Mouse (Mus musculus): ENCODE results near the gene Guca2b. TPM values are rescaled to one million over a fixed set of nuclear protein-coding genes. Genes with fewer than 3 reads are reported as not detected.
"Not testable (repeated sequence)": the region's sequence is repeated elsewhere in the genome, so short reads cannot be mapped to it uniquely, and the experiment has no call there.

Gene Guca2b
- total RNA-seq, 2 experiments from 2014 or later, result not detected

GRCm38 (mm10) chr4:119662151-119662550, 3.4 kb upstream of the Guca2b start:
- no peak for DNase-seq (ENCODE audit: low spot score in 2 of 2)
- intact Hi-C loops (cut with DNase I), result loop anchor here (5.0 kb wide), 1 partner anchor 150 kb away; no protein-coding TSS in a partner anchor

- DNase-seq (ENCODE audit: low spot score in 2 of 2), result no peak
- intact Hi-C loops (cut with DNase I), result loop anchor here (5.0 kb wide), 1 partner anchor 152 kb away; no protein-coding TSS in a partner anchor
Observed at GRCm38 (mm10) chr4:119660007-119660406, 1.3 kb upstream of the Guca2b start.

- intact Hi-C loops (cut with DNase I), result no loop called here
- no peak for DNase-seq (ENCODE audit: low spot score in 2 of 2)
Observed at GRCm38 (mm10) chr4:119658246-119658645, 508 bp downstream of the Guca2b start.

DNA sequence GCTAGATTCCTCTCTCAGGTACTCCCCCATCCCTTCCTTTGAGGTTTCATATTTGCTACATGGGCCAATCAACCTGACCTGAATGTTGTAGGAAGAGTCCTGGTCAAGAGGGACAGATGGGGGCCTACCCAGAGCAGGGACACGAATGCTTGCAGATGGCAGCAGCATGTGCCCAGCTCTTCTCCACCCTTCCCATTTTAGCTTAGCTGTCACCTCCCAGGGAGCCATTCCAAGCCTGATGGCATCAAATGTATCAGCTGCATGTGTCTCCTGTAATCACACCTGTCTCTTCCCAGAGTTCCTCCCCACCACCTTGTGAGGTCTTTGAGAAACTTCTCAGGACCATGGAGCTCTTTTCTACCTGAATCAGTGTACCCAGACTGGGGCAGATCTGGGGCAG, 1.7 kb downstream of the Guca2b start:
- intact Hi-C loops (cut with DNase I), result no loop called here
- no peak for DNase-seq (ENCODE audit: low spot score in 2 of 2)

DNA sequence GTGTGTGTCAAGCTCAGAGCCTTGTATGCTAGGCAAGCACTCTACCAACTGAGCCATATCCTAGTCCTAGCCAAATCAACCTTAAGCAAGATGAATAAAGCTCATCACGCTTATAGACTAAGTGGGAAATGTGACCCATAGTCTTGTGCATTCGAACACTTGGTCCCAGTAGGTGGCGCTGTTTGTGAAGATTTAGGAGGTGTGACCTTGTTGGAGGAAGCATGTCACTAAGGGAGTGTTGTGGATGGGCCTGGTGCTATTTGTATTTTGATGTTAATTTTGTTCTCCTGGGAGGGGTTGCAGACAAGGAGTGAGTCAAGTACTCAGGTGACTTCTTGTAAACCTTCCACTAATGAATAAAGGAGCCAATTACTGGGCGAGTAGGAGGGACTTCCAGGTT, 16.1 kb downstream of the Guca2b start:
- no peak for DNase-seq (ENCODE audit: low spot score in 2 of 2)
- intact Hi-C loops (cut with DNase I), result no loop called here

DNA sequence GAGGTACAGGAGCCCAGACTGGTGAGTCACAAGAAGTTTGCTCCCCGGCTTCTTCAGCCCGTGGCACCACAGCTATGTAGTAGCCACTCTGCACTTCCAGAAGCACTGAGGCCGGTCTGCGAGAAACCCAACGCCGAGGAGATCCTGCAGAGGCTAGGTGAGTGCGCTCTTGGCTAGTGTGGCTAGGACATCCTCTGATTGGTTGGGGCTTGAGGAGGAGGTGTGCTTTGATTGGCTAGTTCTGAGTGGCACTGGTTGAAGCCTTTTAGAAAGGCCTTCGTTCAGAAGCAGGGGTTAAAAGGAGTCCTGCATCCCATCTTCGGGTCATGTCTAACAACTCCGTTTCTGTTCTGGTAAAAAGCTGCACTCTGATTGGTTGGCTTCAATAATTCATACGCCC, 20.1 kb downstream of the Guca2b start:
- no peak for DNase-seq (ENCODE audit: low spot score in 2 of 2)
- intact Hi-C loops (cut with DNase I), result loop anchor here (10.0 kb wide), 2 partner anchors 166 to 486 kb away; no protein-coding TSS in a partner anchor

DNA sequence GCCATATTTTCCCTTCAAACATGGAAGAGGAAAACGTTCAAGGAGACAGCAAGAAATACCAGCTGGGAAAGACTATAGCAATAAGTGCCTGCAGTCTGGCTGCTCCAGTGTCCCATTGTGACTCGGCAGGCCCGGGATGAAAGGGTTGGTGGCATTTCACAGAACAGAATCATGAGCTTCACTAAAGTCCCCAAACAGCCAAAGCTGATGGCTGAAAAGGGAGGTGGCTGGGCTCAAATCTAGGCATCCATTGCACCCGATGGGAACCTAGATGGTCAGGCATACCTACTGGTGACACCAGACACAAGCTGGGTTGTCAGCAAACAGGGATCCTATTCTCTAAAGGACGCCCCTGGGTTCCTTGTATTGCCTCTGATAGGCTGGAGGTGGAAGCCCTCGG, 20.8 kb downstream of the Guca2b start:
- DNase-seq (ENCODE audit: low spot score in 2 of 2), result no peak
- intact Hi-C loops (cut with DNase I), result loop anchor here (10.0 kb wide), 2 partner anchors 167 to 487 kb away; no protein-coding TSS in a partner anchor

DNA sequence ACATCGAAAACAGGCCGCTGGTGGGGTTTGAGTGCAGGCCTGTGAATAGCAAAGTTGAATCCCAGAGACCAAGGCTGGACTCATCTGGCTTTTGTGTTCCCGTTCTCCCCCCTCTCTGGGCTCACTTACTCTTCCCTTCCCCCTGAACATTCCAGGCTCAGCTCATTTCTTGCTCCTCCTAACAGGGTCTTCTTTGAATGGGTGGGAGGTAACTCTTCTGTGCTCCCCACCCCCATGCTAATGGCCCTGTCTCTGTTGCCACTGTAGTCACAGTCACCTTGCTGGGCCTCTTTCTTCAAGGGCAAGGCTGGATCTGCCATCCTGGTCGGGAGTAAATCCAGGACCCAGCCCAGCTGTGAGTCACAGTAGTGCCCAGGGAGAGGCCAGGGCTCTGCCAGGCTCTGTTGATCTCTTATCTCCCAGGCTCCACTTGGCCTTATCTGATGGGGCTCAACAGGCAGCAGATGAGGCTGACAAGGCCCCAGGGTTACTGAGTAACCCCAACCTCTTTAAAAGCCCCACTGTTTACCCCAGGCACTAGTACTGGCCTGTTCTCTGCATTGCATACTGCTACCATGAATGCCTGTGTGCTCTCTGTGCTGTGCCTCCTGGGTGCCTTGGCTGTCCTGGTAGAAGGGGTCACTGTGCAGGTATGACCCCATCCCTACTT, 21.4 kb downstream of the Guca2b start, which contains the start of gene Guca2a:
Gene Guca2a (plus strand): TSS at position 529 of the 670 bp plus-strand sequence.
- intact Hi-C loops (cut with DNase I), result loop anchor here (10.0 kb wide), 2 partner anchors 167 to 487 kb away; no protein-coding TSS in a partner anchor

DNA sequence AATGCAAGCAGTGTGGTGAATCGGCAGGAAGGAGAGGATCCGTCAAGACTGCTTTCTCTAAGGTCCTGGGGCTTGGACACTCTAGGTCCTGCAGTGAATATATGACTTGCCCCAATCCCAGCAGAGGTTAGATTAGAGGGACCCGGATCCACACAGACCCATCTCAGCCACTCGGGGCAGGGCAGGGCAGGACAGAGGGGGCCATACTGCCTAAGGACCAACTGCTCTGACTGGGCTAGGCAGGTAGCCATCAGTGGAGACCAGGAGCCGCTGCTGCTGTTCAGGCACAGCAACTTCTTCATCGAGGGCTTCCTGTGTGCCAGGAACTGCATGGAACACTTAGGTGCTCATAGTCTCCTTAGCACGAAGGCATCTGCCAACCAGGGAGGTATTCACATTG, 22.0 kb downstream of the Guca2b start:
- DNase-seq (ENCODE audit: low spot score in 2 of 2), result no peak
- intact Hi-C loops (cut with DNase I), result loop anchor here (10.0 kb wide), 2 partner anchors 168 to 488 kb away; no protein-coding TSS in a partner anchor

More for the DNA sequence above, 21.4 kb downstream of the Guca2b start, which contains the start of gene Guca2a:
- DNase-seq (ENCODE audit: low spot score in 2 of 2), result no peak

DNA sequence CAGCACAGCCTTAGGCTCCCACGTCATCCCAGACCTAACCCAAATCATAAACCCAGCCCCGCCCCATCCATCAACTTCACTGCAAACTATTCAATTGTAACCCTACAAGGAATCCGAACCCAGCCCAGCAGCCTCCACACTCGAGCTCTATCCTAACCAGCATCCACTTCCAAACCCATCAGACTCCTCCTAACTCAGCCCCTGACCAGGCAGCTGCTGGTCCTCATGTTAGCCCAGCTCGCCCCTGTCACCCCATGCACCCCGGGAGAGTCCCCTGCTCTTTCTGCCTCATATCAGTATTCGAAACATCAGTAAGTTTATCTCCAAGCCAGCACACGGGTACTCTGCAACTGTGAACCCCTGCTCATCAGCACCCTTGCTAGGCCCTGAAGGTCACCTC, 23.1 kb downstream of the Guca2b start:
- intact Hi-C loops (cut with DNase I), result loop anchor here (10.0 kb wide), 2 partner anchors 169 to 489 kb away; no protein-coding TSS in a partner anchor
- DNase-seq (ENCODE audit: low spot score in 2 of 2), result no peak

DNA sequence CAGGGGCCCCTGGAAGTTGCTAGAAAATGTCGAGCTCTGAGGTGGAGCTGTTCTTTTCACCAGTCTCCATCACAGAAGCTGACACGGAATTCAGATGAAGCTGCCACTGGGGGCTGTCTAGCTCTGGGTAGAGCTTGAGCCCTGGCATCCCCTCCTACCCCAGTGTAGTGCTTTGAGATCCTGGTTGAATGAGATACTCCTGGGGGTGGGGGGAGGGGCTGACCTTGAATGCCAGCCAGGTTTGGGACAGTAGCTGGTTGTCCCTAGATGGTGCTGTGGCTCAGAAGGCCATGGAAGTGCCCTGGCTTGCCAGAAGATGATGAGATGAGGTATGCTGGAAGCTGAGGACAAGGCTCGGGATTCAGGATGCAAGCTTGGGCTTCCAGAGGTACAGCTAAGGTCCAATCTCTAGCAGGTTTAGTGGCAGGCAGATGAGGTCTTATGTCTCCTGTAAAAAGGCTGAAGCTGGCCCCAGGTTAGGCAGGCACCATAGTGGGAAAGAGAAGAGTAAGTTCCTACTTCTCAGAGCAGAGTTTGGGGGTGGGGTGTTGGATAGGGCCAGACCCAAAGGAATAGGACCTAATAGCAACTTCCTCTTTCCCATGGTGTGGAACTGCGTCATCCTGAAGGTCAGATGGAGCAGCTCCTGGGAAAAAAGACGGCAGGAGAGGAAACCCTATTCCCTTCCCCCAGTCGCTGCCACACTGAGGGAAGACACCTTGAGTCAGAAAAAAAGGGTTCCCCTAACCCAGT, 23.7 kb downstream of the Guca2b start:
- DNase-seq (ENCODE audit: low spot score in 2 of 2), result no peak
- intact Hi-C loops (cut with DNase I), result loop anchor here (10.0 kb wide), 2 partner anchors 170 to 490 kb away; no protein-coding TSS in a partner anchor

DNA sequence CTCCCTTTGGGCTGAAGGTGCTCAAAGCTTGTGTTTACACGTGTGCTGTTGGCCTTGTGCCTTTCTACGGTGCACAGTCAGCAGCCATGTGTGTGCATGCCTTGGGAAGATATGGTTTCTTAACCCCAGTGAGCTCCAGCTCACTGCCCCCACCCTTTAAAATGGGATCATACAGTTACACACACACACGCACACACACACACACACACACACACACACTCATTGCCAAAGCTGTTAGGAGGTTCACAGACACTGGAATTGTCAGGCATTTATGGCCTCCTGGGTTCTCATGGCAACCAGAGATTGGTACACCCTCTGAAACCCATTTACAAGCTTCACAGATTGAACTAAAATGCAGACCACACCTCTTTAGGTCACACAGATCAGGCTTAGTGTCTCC, 24.8 kb downstream of the Guca2b start:
- no peak for DNase-seq (ENCODE audit: low spot score in 2 of 2)
- intact Hi-C loops (cut with DNase I), result loop anchor here (10.0 kb wide), 2 partner anchors 171 to 491 kb away; no protein-coding TSS in a partner anchor

GRCm38 (mm10) chr4:119633342-119633741, 25.4 kb downstream of the Guca2b start:
- no peak for DNase-seq (ENCODE audit: low spot score in 2 of 2)
- intact Hi-C loops (cut with DNase I), result loop anchor here (10.0 kb wide), 2 partner anchors 171 to 491 kb away; no protein-coding TSS in a partner anchor

GRCm38 (mm10) chr4:119632721-119633120, 26.0 kb downstream of the Guca2b start:
- intact Hi-C loops (cut with DNase I), result loop anchor here (10.0 kb wide), 2 partner anchors 172 to 492 kb away; no protein-coding TSS in a partner anchor
- no peak for DNase-seq (ENCODE audit: low spot score in 2 of 2)

DNA sequence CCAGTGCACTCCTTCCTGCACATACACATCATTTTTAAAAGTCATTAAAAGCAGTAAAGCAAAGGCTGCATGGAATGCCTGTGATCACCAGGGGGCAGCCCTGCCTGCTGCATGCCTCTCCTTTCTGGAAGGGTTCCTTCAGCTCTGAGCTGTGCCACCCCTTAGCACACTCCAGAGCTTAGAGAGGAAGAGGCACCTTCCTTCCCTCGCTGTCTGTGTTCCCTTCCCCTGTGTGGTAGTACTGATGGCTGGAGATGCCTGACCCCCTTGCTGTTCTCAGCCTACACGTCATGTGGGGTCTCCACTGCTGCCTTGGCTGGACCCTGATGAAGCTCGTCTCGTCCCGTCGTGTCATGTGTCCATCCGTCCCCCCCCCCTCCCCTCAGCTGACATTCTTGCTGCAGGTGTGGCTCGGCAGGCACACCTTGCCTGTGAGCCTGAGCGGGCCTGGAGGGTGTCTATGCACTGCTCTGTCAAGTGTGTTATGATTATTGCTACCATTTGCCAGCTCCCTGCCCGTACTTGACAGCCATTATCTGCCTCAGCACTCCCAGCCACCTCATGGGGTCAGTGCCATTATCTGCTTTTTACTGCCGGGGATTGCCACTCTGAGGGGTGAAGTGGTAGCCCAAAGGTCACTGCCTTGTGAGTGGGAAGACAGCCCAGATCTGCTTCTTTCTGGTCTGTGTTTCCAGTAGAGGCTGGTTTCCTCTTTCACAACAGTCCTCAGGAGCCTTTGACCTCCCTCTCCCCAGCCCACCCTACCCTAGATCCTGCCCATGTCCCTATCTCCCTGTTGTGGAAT, 27.4 kb downstream of the Guca2b start:
- peak; percentile 54 to 59 for DNase-seq (ENCODE audit: low spot score in 2 of 2)
- intact Hi-C loops (cut with DNase I), result loop anchor here (10.0 kb wide), 2 partner anchors 173 to 493 kb away; no protein-coding TSS in a partner anchor

DNA sequence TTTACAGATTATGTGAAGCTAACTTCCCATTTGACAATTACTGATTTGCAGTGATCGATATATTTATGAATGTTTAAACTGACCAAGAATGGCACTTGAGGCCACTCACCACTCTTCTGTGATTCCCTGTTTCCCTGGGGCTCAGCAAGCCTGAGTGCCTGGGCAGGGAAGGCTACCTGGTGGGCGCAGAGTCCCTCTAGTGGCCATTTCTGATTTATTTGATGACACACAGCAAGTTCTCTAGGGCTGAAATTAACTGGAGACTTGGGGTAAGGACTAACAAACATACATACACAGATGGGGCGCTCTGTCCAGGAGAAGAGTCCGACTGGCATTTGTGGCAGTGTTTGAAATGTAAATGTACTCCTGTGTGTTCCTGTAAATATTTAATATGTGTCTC, 30.4 kb downstream of the Guca2b start:
- DNase-seq (ENCODE audit: low spot score in 2 of 2), result not testable (repeated sequence)
- intact Hi-C loops (cut with DNase I), result loop anchor here (10.0 kb wide), 1 partner anchor 84 kb away; no protein-coding TSS in a partner anchor

- intact Hi-C loops (cut with DNase I), result loop anchor here (10.0 kb wide), 1 partner anchor 83 kb away; no protein-coding TSS in a partner anchor
Observed at GRCm38 (mm10) chr4:119627317-119627716, 31.4 kb downstream of the Guca2b start.

DNA sequence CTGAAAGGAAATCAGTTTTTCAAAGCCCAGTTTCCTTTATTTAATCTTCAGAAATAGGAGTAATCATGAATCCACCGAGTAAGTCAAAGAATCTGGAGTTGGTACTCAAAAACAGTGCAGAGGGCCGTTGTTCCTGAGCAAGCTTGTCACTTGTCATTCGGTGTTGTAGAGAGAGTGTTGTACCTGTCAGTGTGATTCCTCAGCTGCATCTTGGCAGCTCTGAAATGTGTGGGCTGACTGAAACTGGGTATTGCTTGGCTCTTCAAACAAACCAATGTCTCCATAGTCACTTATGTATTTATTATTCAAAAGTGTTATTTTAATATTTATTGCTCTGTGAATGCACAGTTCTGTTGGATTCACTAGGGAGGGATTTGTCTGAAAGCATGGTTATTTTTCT, 31.9 kb downstream of the Guca2b start:
- DNase-seq (ENCODE audit: low spot score in 2 of 2), result no peak
- intact Hi-C loops (cut with DNase I), result loop anchor here (10.0 kb wide), 1 partner anchor 82 kb away; no protein-coding TSS in a partner anchor

More at GRCm38 (mm10) chr4:119627317-119627716, 31.4 kb downstream of the Guca2b start:
- DNase-seq (ENCODE audit: low spot score in 2 of 2), result no peak

DNA sequence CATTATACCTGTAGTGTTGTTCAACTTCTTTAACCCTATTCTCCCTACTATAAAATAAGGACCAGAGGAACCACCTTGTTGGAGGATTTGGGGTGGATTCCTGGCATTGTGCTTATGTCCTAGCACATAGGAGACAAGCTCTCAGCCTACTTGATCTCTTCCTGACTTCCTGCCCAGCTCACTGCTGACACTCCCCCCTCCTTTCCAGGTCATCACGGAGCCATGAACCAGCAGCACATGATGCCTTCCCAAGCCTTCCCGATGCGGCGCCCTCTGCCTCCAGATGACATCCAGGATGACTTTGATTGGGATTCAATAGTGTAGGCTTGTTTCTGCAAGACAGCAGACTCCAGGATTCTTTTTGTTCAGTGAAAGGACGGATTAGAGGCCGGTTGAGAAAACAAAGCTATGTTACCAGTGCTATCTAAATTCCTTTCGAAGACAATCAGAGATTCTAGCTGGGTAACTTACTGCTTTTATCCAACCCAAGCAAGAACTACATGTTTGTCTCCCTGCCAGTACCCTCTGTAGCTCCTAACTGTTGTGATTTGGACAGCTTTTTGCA, 32.6 kb downstream of the Guca2b start:
- intact Hi-C loops (cut with DNase I), result loop anchor here (10.0 kb wide), 1 partner anchor 81 kb away; no protein-coding TSS in a partner anchor
- no peak for DNase-seq (ENCODE audit: low spot score in 2 of 2)

Data from left cerebral cortex, postnatal 36 days (tissue).